Mouse (Mus musculus): ENCODE results near the gene Mdm2. TPM values are rescaled to one million over a fixed set of nuclear protein-coding genes. Genes with fewer than 3 reads are reported as not detected.

Gene Mdm2
- polyA plus RNA-seq, 1 experiment from 2014 or later, result 22.0 TPM

DNA sequence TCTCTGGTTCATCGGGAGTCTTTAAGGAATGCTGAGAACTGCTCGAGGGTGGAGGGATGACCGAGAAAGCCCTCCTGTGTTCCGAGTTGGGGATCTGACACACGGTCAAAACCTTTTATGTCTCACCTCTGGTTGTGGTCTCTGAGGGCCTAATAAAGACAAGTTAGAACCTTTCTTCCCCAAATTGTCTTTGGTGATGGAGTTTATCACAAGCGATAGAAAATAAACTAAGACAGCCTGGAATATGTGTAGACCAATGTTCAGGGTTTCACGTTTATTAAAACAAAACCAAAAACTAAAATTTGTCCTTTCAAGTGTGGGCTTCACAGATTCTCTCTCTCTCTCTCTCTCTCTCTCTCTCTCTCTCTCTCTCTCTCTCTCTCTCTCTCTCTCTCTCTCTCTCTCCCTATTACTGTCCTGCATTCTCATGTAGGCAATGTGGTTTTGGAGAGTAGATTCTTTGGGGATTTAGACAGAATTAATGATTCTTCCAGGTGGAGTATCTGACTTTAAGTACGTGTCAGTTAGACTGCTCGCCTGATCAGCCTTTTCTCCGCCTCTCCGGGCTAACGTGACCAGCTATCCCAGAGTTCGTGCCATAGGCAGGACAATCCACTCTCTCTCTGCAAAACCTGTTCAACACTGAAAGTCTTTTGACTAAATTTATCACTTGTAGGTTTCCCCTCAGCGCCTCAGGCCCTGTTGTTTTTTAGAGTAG lies 46.2 kb downstream of the Mdm2 start:
- DNase-seq (ENCODE audit: low spot score) (no peak), ATAC-seq (replicated peaks; ENCODE audit: low FRiP score, low read depth) (no peak)
- H3K27ac ChIP-seq, result peak overlapping the region; percentile 84
- 0 out of 2 replicates have a peak overlapping the region, but pooled peaks have one; percentile 9 for H3K4me3 ChIP-seq (replicated peaks; ENCODE audit: low read depth, low read length)
- TF ChIP-seq CTCF (IDR thresholded peaks at IDR 0.05; ENCODE audit: low read depth), result no peak
- no peaks in the 10 kb centered on the region for H3K36me3 ChIP-seq (ENCODE audit: insufficient read depth, low read length)
- 45% methylated on average over 14 of the region's 14 CpGs for WGBS
- H3K27me3 ChIP-seq (ENCODE audit: insufficient read depth, low read length), result no peaks in the 10 kb centered on the region
- H3K9ac ChIP-seq (ENCODE audit: low read depth, low read length), result no peak overlapping the region
- H3K9me3 ChIP-seq (replicated peaks; ENCODE audit: low read length), result no peaks in the 10 kb centered on the region
- peak overlapping the region; percentile 48 for H3K4me2 ChIP-seq (ENCODE audit: low read length)
- peaks cover 11% of the 10 kb centered on the region; the same call in 1 of the 2 replicates for H3K4me1 ChIP-seq (replicated peaks; ENCODE audit: insufficient read depth, low read length)

DNA sequence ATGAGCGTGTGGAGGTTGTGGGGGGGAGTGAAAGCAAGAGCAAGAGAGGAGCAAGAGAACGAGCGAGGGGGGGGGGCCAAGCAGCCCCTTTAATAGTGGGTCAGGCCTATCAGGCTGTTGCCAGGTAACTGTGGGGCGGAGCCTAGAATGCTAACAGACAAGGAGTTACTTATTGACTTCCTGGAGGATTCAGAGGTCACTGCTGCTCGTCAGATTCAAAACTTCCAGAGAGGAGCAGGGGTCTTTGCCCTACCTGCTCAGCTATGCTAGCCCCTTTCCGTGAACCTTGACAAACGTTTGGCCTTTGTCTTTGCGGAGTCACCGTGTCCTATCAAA lies 46.7 kb downstream of the Mdm2 start:
- Histone ChIP-seq H3K4me2 (ENCODE audit: low read length) (peak overlapping the region; percentile 48), H3K27me3 (ENCODE audit: insufficient read depth, low read length) (no peaks in the 10 kb centered on the region), H3K9me3 (replicated peaks; ENCODE audit: low read length) (no peaks in the 10 kb centered on the region), H3K9ac (ENCODE audit: low read depth, low read length) (no peak overlapping the region), H3K27ac (peak overlapping the region; percentile 84), H3K4me3 (replicated peaks; ENCODE audit: low read depth, low read length) (0 out of 2 replicates have a peak overlapping the region, but pooled peaks have one; percentile 9), H3K4me1 (replicated peaks; ENCODE audit: insufficient read depth, low read length) (peaks cover 11% of the 10 kb centered on the region; the same call in 1 of the 2 replicates), H3K36me3 (ENCODE audit: insufficient read depth, low read length) (no peaks in the 10 kb centered on the region)
- TF ChIP-seq CTCF (IDR thresholded peaks at IDR 0.05; ENCODE audit: low read depth), result no peak
- 19% methylated on average over 9 of the region's 9 CpGs for WGBS
- DNase-seq (ENCODE audit: low spot score) (peak; percentile 71), ATAC-seq (replicated peaks; ENCODE audit: low FRiP score, low read depth) (peak; percentile 86)

DNA sequence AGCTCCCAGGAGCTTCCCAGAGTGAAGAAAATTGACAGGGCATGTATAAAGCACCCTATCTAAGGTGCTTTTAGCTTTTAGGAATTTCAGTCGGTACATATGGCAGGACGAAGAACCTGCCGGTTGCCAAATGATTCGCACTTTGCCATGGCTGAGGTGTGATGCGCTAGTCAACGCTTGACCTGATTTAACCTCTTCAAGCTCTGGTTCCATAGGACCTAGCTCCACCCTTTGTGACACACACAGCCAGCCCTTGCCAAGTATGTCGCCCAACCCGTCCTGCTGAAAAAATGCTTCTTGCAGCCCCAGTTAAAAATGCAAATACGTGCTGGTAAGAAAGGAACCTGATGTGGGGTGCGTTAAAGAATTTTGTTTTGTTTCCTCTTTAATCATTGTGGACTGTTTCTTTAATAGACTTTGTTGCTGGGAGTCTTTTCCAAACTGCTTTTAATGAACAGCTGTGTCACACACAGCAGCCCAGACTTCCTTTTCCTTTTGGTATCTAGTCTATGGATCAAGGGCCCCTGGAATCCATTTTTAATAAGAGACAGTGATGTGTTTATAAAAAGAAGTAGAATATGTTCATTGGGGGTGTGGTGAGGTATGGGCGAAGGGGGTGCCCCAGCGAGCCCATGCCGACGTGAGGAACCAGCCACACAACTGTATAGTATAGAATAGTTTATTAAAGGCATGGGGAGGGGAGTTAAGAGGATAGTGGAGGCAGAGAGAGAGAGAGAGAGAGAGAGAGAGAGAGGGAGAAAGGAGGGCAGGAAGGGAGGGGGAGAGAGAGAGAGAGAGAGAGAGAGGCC lies 47.3 kb downstream of the Mdm2 start:
- no peak for TF ChIP-seq CTCF (IDR thresholded peaks at IDR 0.05; ENCODE audit: low read depth)
- no peak overlapping the region for H3K9ac ChIP-seq (ENCODE audit: low read depth, low read length)
- no peak overlapping the region for H3K4me3 ChIP-seq (replicated peaks; ENCODE audit: low read depth, low read length)
- H3K4me1 ChIP-seq (replicated peaks; ENCODE audit: insufficient read depth, low read length), result peaks cover 11% of the 10 kb centered on the region; the same call in 1 of the 2 replicates
- 44% methylated on average over 14 of the region's 14 CpGs for WGBS
- peak; percentile 62 for ATAC-seq (replicated peaks; ENCODE audit: low FRiP score, low read depth)
- H3K36me3 ChIP-seq (ENCODE audit: insufficient read depth, low read length), result no peaks in the 10 kb centered on the region
- H3K27me3 ChIP-seq (ENCODE audit: insufficient read depth, low read length), result no peaks in the 10 kb centered on the region
- no peak for DNase-seq (ENCODE audit: low spot score)
- no peaks in the 10 kb centered on the region for H3K9me3 ChIP-seq (replicated peaks; ENCODE audit: low read length)
- peak overlapping the region; percentile 21 for H3K4me2 ChIP-seq (ENCODE audit: low read length)
- peak overlapping the region; percentile 84 for H3K27ac ChIP-seq

DNA sequence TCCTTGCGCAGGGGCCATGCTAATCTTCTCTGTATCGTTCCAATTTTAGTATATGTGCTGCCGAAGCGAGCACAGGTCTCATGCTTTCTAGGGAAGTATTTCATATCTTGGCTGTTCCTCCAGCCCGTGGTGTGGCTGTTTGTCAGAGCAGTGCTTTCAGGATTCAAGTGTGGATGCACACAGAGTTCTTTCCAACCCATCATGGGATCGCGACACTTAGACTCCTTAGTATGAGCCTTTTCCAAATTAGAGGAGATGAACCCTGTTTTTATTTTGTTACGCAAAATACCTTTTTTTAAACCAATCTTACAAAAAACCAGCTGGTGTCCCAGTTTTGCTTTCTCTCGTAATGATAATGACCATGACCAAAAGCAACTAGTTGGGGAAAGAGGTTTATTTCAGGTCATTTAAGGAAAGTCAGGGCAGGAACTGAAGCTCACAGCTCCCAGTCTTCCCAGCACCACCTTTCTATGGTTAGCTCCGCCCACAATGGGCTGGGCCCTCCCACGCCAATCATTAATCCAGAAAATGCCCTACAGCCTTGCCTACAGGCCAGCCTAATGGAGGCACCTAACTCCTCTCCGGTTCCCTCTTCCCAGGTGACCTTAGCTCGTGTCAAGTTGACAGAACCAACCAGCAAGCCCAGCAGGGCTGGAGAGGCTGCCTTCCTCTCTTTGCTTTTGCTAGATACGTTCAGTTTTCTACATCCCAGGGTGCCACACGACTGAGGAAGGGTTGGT lies 48.1 kb downstream of the Mdm2 start:
- TF ChIP-seq CTCF (IDR thresholded peaks at IDR 0.05; ENCODE audit: low read depth), result no peak
- no peaks in the 10 kb centered on the region for H3K27me3 ChIP-seq (ENCODE audit: insufficient read depth, low read length)
- ATAC-seq (replicated peaks; ENCODE audit: low FRiP score, low read depth) (peak; percentile 67; the same call in 1 of the 2 replicates), DNase-seq (ENCODE audit: low spot score) (no peak)
- no peaks in the 10 kb centered on the region for H3K36me3 ChIP-seq (ENCODE audit: insufficient read depth, low read length)
- peak overlapping the region; percentile 84 for H3K27ac ChIP-seq
- no peak overlapping the region for H3K4me2 ChIP-seq (ENCODE audit: low read length)
- no peak overlapping the region for H3K4me3 ChIP-seq (replicated peaks; ENCODE audit: low read depth, low read length)
- no peak overlapping the region for H3K9ac ChIP-seq (ENCODE audit: low read depth, low read length)
- no peaks in the 10 kb centered on the region for H3K9me3 ChIP-seq (replicated peaks; ENCODE audit: low read length)
- 75% methylated on average over 15 of the region's 15 CpGs for WGBS
- H3K4me1 ChIP-seq (replicated peaks; ENCODE audit: insufficient read depth, low read length), result peaks cover 11% of the 10 kb centered on the region; the same call in 1 of the 2 replicates

DNA sequence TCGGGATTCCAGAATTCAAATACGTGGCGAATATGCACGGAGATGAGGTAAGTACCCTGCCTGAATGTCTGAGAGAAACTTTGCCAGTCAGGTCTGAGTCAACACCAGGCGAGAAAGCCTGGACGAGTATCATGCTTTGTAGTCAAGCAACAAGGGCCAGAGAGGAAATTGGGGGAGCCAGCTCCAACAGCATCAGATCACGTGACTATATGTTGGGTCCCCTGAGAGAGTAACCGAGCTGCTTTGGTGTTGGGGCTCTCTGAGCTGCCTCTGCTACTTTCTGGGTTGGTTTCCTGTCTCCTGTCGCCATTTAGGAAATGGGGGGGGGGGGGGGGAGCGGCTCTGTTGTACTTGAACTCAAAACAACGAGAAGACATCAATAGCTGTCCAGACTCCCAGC lies 50.7 kb downstream of the Mdm2 start:
- H3K4me1 ChIP-seq (replicated peaks; ENCODE audit: insufficient read depth, low read length), result peaks cover 17% of the 10 kb centered on the region; the same call in 1 of the 2 replicates
- H3K27ac ChIP-seq, result no peak overlapping the region
- H3K27me3 ChIP-seq (ENCODE audit: insufficient read depth, low read length), result no peaks in the 10 kb centered on the region
- no peaks in the 10 kb centered on the region for H3K36me3 ChIP-seq (ENCODE audit: insufficient read depth, low read length)
- H3K4me2 ChIP-seq (ENCODE audit: low read length), result no peak overlapping the region
- no peak for ATAC-seq (replicated peaks; ENCODE audit: low FRiP score, low read depth)
- H3K9ac ChIP-seq (ENCODE audit: low read depth, low read length), result no peak overlapping the region
- no peaks in the 10 kb centered on the region for H3K9me3 ChIP-seq (replicated peaks; ENCODE audit: low read length)
- no peak overlapping the region for H3K4me3 ChIP-seq (replicated peaks; ENCODE audit: low read depth, low read length)
- no peak for TF ChIP-seq CTCF (IDR thresholded peaks at IDR 0.05; ENCODE audit: low read depth)
- no peak for DNase-seq (ENCODE audit: low spot score)
- 56% methylated on average over 11 of the region's 11 CpGs for WGBS

DNA sequence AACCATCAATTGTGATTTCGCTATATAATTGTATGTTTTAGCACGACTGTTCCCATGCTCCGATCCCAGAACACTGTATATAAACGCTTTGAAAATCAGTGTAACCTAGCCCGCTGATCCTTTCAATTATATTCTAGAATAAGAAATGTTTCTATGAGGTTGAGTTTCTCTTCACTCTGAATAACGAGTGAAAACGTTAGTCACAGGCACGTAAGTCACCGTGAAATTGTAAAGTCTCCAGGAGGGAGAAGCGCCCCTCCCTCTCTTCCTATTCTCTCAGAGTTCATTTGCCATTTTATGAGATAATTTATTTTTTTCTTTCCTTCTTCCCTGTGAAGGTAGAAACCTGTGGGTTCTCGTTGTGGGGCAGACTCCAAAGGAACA lies 51.1 kb downstream of the Mdm2 start:
- H3K27me3 ChIP-seq (ENCODE audit: insufficient read depth, low read length), result no peaks in the 10 kb centered on the region
- DNase-seq (ENCODE audit: low spot score) (no peak), ATAC-seq (replicated peaks; ENCODE audit: low FRiP score, low read depth) (no peak)
- 67% methylated on average over 11 of the region's 11 CpGs for WGBS
- H3K4me1 ChIP-seq (replicated peaks; ENCODE audit: insufficient read depth, low read length), result peaks cover 17% of the 10 kb centered on the region; the same call in 1 of the 2 replicates
- no peak overlapping the region for H3K27ac ChIP-seq
- H3K4me2 ChIP-seq (ENCODE audit: low read length), result no peak overlapping the region
- H3K9ac ChIP-seq (ENCODE audit: low read depth, low read length), result no peak overlapping the region
- H3K36me3 ChIP-seq (ENCODE audit: insufficient read depth, low read length), result no peaks in the 10 kb centered on the region
- no peak for TF ChIP-seq CTCF (IDR thresholded peaks at IDR 0.05; ENCODE audit: low read depth)
- no peak overlapping the region for H3K4me3 ChIP-seq (replicated peaks; ENCODE audit: low read depth, low read length)
- H3K9me3 ChIP-seq (replicated peaks; ENCODE audit: low read length), result no peaks in the 10 kb centered on the region
